Mouse (Mus musculus): ENCODE measurements around the gene Stx6. TPM values are rescaled to one million over a fixed set of nuclear protein-coding genes. Genes with fewer than 3 reads are reported as not detected.

Stx6 gene
- 12.1 and 13.6 TPM in 2 replicates for polyA plus RNA-seq (2012; rRNA removed)

- H3K4me1 ChIP-seq (ENCODE audit: control insufficient read depth, insufficient read depth, low read length) = peaks cover 3% of the 10 kb centered on the region
- peak within 1 kb of the TSS; percentile 95 for H3K4me3 ChIP-seq (ENCODE audit: control insufficient read depth, low read depth, low read length)
- no peaks in the 10 kb centered on the region for H3K27me3 ChIP-seq (ENCODE audit: control insufficient read depth, insufficient read depth, low read length)
- H3K27ac ChIP-seq (ENCODE audit: control insufficient read depth, insufficient read depth, low read depth, low read length) = peak within 1 kb of the TSS; percentile 77
- H3K36me3 ChIP-seq (ENCODE audit: control insufficient read depth, insufficient read depth, low read length) = no peaks in the 10 kb centered on the region
- peak; percentile 57; the same call in 1 of the 2 replicates for TF ChIP-seq POLR2A (IDR thresholded peaks at IDR 0.05; ENCODE audit: control insufficient read depth, low read depth, low read length)
- TF ChIP-seq CTCF (IDR thresholded peaks at IDR 0.05; ENCODE audit: control insufficient read depth, insufficient read depth, insufficient replicate concordance, low read depth, low read length) = no peak
These were observed at the start of gene Stx6 for GRCm38 (mm10) chr1:155158141-155158969. Gene Stx6 (plus strand): TSS chr1:155158715.

- Histone ChIP-seq H3K27ac (ENCODE audit: control insufficient read depth, insufficient read depth, low read depth, low read length) (no peak overlapping the region), H3K4me1 (ENCODE audit: control insufficient read depth, insufficient read depth, low read length) (peaks cover 2% of the 10 kb centered on the region; the same call in 1 of the 2 replicates), H3K4me3 (ENCODE audit: control insufficient read depth, low read depth, low read length) (no peak overlapping the region), H3K36me3 (ENCODE audit: control insufficient read depth, insufficient read depth, low read length) (no peaks in the 10 kb centered on the region), H3K27me3 (ENCODE audit: control insufficient read depth, insufficient read depth, low read length) (no peaks in the 10 kb centered on the region)
- TF ChIP-seq POLR2A (IDR thresholded peaks at IDR 0.05; ENCODE audit: control insufficient read depth, low read depth, low read length) = no peak
- TF ChIP-seq CTCF (IDR thresholded peaks at IDR 0.05; ENCODE audit: control insufficient read depth, insufficient read depth, insufficient replicate concordance, low read depth, low read length) = no peak
These were observed 48.8 kb upstream of the Stx6 start for GRCm38 (mm10) chr1:155109387-155110350.

GRCm38 (mm10) chr1:155111491-155111890 lies 47.0 kb upstream of the Stx6 start:
- Histone ChIP-seq H3K36me3 (ENCODE audit: control insufficient read depth, insufficient read depth, low read length) (no peaks in the 10 kb centered on the region), H3K27me3 (ENCODE audit: control insufficient read depth, insufficient read depth, low read length) (no peaks in the 10 kb centered on the region), H3K4me3 (ENCODE audit: control insufficient read depth, low read depth, low read length) (no peak overlapping the region), H3K4me1 (ENCODE audit: control insufficient read depth, insufficient read depth, low read length) (peaks cover 2% of the 10 kb centered on the region; the same call in 1 of the 2 replicates), H3K27ac (ENCODE audit: control insufficient read depth, insufficient read depth, low read depth, low read length) (no peak overlapping the region)
- no peak for TF ChIP-seq POLR2A (IDR thresholded peaks at IDR 0.05; ENCODE audit: control insufficient read depth, low read depth, low read length)
- no peak for TF ChIP-seq CTCF (IDR thresholded peaks at IDR 0.05; ENCODE audit: control insufficient read depth, insufficient read depth, insufficient replicate concordance, low read depth, low read length)

- Histone ChIP-seq H3K4me1 (ENCODE audit: control insufficient read depth, insufficient read depth, low read length) (peaks cover 2% of the 10 kb centered on the region; the same call in 1 of the 2 replicates), H3K27me3 (ENCODE audit: control insufficient read depth, insufficient read depth, low read length) (no peaks in the 10 kb centered on the region), H3K36me3 (ENCODE audit: control insufficient read depth, insufficient read depth, low read length) (no peaks in the 10 kb centered on the region), H3K4me3 (ENCODE audit: control insufficient read depth, low read depth, low read length) (no peak overlapping the region), H3K27ac (ENCODE audit: control insufficient read depth, insufficient read depth, low read depth, low read length) (no peak overlapping the region)
- no peak for TF ChIP-seq CTCF (IDR thresholded peaks at IDR 0.05; ENCODE audit: control insufficient read depth, insufficient read depth, insufficient replicate concordance, low read depth, low read length)
- no peak for TF ChIP-seq POLR2A (IDR thresholded peaks at IDR 0.05; ENCODE audit: control insufficient read depth, low read depth, low read length)
These were observed 46.4 kb upstream of the Stx6 start for GRCm38 (mm10) chr1:155112118-155112517.

- TF ChIP-seq POLR2A (IDR thresholded peaks at IDR 0.05; ENCODE audit: control insufficient read depth, low read depth, low read length) = no peak
- TF ChIP-seq CTCF (IDR thresholded peaks at IDR 0.05; ENCODE audit: control insufficient read depth, insufficient read depth, insufficient replicate concordance, low read depth, low read length) = no peak
- no peaks in the 10 kb centered on the region for H3K36me3 ChIP-seq (ENCODE audit: control insufficient read depth, insufficient read depth, low read length)
- no peak overlapping the region for H3K27ac ChIP-seq (ENCODE audit: control insufficient read depth, insufficient read depth, low read depth, low read length)
- no peaks in the 10 kb centered on the region for H3K27me3 ChIP-seq (ENCODE audit: control insufficient read depth, insufficient read depth, low read length)
- H3K4me1 ChIP-seq (ENCODE audit: control insufficient read depth, insufficient read depth, low read length) = peaks cover 2% of the 10 kb centered on the region; the same call in 1 of the 2 replicates
- no peak overlapping the region for H3K4me3 ChIP-seq (ENCODE audit: control insufficient read depth, low read depth, low read length)
These were observed 45.6 kb upstream of the Stx6 start for GRCm38 (mm10) chr1:155112875-155113274.

- Histone ChIP-seq H3K27me3 (ENCODE audit: control insufficient read depth, insufficient read depth, low read length) (no peaks in the 10 kb centered on the region), H3K36me3 (ENCODE audit: control insufficient read depth, insufficient read depth, low read length) (no peaks in the 10 kb centered on the region), H3K4me3 (ENCODE audit: control insufficient read depth, low read depth, low read length) (no peak overlapping the region), H3K27ac (ENCODE audit: control insufficient read depth, insufficient read depth, low read depth, low read length) (no peak overlapping the region), H3K4me1 (ENCODE audit: control insufficient read depth, insufficient read depth, low read length) (peaks cover 2% of the 10 kb centered on the region; the same call in 1 of the 2 replicates)
- TF ChIP-seq CTCF (IDR thresholded peaks at IDR 0.05; ENCODE audit: control insufficient read depth, insufficient read depth, insufficient replicate concordance, low read depth, low read length) = no peak
- no peak for TF ChIP-seq POLR2A (IDR thresholded peaks at IDR 0.05; ENCODE audit: control insufficient read depth, low read depth, low read length)
These were observed 44.6 kb upstream of the Stx6 start for GRCm38 (mm10) chr1:155113946-155114345.

GRCm38 (mm10) chr1:155119719-155120118 lies 38.8 kb upstream of the Stx6 start:
- TF ChIP-seq POLR2A (IDR thresholded peaks at IDR 0.05; ENCODE audit: control insufficient read depth, low read depth, low read length) (no peak), CTCF (IDR thresholded peaks at IDR 0.05; ENCODE audit: control insufficient read depth, insufficient read depth, insufficient replicate concordance, low read depth, low read length) (no peak)

More at GRCm38 (mm10) chr1:155119719-155120118, 38.8 kb upstream of the Stx6 start:
- no peaks in the 10 kb centered on the region for H3K36me3 ChIP-seq (ENCODE audit: control insufficient read depth, insufficient read depth, low read length)
- H3K4me3 ChIP-seq (ENCODE audit: control insufficient read depth, low read depth, low read length) = no peak overlapping the region
- H3K27ac ChIP-seq (ENCODE audit: control insufficient read depth, insufficient read depth, low read depth, low read length) = no peak overlapping the region
- H3K27me3 ChIP-seq (ENCODE audit: control insufficient read depth, insufficient read depth, low read length) = no peaks in the 10 kb centered on the region
- peaks cover 9% of the 10 kb centered on the region for H3K4me1 ChIP-seq (ENCODE audit: control insufficient read depth, insufficient read depth, low read length)
